Mouse (Mus musculus): ENCODE data around the gene Nr2c2ap.

GRCm38 (mm10) chr8:70087836-70088650 is 43.1 kb upstream of the Nr2c2ap start:
- TF ChIP-seq GATA1 (IDR thresholded peaks at IDR 0.05; ENCODE audit: low read length), result no peak
- no peak for TF ChIP-seq TAL1 (IDR thresholded peaks at IDR 0.05; ENCODE audit: low read length)

All from erythroblast, embryonic 14.5 days (primary cell).